Mouse (Mus musculus) limb, embryonic 11.5 days (tissue): ENCODE measurements around the gene Klk1b4. TPM values are rescaled to one million over a fixed set of nuclear protein-coding genes. Genes with fewer than 3 reads are reported as not detected.
"Not testable (repeated sequence)": the region's sequence is repeated elsewhere in the genome, so short reads cannot be mapped to it uniquely, and the experiment has no call there.

Source experiments
- ATAC-seq: fragments of 200-750 bp; cut with Nextera tagmentation; 2 replicates; pipeline ENCODE4 v1.8.0; 2017; ENCODE audit warnings: low read depth; ENCODE audit not compliant: insufficient number of reproducible peaks, low FRiP score, low TSS enrichment
- DNase-seq: peaks from one replicate; pipeline ENCODE4 v3.0.0-alpha.2; 2015; ENCODE audit warnings: low spot score
- H3K27ac ChIP-seq: fragments of 300-500 bp; sonication (generic); replicated peaks from 2 replicates; pipeline ENCODE4 v1.5.1; 2014; ENCODE audit warnings: low read depth, mild to moderate bottlenecking, low read length
- H3K27me3 ChIP-seq: fragments of 300-500 bp; sonication (generic); 2 replicates; pipeline ENCODE4 v1.6.1; 2014; ENCODE audit warnings: mild to moderate bottlenecking, low read length, mixed read lengths; ENCODE audit not compliant: control insufficient read depth, insufficient read depth
- H3K36me3 ChIP-seq: fragments of 300-500 bp; sonication (generic); 2 replicates; pipeline ENCODE4 v1.6.1; 2014; ENCODE audit warnings: mild to moderate bottlenecking, low read length, moderate library complexity, mixed read lengths; ENCODE audit not compliant: control insufficient read depth, insufficient read depth
- H3K4me1 ChIP-seq: fragments of 300-500 bp; sonication (generic); 2 replicates; pipeline ENCODE4 v1.6.1; 2014; ENCODE audit warnings: low read length, mixed read lengths; ENCODE audit not compliant: control insufficient read depth, insufficient read depth
- H3K4me2 ChIP-seq: fragments of 300-500 bp; sonication (generic); 2 replicates; pipeline ENCODE4 v1.6.1; 2014; ENCODE audit warnings: low read depth, mild to moderate bottlenecking, moderate library complexity; ENCODE audit not compliant: severe bottlenecking
- H3K4me3 ChIP-seq: fragments of 300-500 bp; sonication (generic); 2 replicates; pipeline ENCODE4 v1.5.1; 2014; ENCODE audit warnings: low read depth, low read length
- H3K9ac ChIP-seq: fragments of 300-500 bp; sonication (generic); 2 replicates; pipeline ENCODE4 v1.6.1; 2014; ENCODE audit warnings: mild to moderate bottlenecking, low read length
- H3K9me3 ChIP-seq: fragments of 300-500 bp; sonication (generic); 2 replicates; pipeline ENCODE4 v1.6.1; 2016; ENCODE audit warnings: low read length; ENCODE audit not compliant: control insufficient read depth
- WGBS: fragments of 180-500 bp; shearing (Covaris S2); extraction: QIAGEN DNeasy Blood & Tissue Kit; methylation state at CpG from one replicate; pipeline ENCODE4 v1.1.7; 2014; 5-methylcytosine and 5-hydroxymethylcytosine counted together
- polyA plus RNA-seq: library from polyadenylated mRNA; unstranded; fragments of >200 nt; fragmentation: Nextera tagmentation; extraction: Ambion mirVana; gene quantifications from 2 replicates; pipeline ENCODE4 v1.2.1, GENCODE M21; 2014

Klk1b4 gene
- polyA plus RNA-seq, 1 experiment from 2014 or later: not detected

DNA sequence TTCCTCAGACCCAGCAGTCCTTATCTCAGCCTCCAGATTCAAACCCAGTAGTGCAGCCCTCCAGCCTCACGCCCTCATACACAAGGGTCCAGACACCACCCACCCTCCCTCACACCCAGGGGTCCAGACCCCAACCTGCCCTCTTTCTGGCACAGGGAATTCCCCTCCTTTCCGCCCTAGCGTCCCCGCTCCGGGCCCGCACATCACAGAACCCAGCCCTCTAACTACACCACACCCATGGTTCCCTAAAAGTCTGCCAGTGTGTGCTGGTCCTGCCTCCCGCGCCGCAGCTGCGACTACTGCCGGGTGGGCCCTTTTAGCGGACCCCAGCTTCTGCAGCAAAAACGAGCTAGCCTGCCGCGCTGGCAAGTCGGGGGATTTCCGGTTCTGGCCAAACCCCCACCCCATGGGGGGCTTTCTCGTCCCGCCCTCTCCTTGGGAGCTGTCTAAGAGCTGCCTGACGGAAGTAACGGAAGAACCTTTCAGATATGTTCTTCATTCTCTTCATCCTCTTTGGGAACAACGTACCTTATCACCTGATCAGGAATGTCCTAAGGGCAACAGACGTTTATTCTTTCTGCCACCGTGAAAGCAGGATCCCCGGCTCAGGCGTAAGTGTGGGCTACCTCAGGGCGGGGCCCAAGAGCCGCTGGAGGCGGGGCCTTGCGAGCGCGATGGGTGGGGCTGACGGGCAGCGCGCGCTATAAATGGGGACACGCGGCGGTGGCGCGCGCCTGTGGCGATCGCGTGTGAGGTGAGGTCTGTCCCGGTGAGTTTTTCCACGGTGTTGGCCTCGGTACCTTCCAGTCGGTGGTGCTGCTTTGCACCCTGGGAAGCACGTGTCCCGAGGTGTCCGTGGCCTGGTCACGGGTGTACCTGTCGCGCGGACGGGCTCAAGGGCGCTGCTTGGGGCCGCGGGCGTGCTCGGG is 39.1 kb downstream of the Klk1b4 start, which contains the start of the genes 1700028J19Rik and 2410002F23Rik:
Gene 1700028J19Rik, minus strand, starts transcription at position 641 of the 929 bp plus-strand sequence.
Gene 2410002F23Rik, plus strand, starts transcription at position 668 of the 929 bp plus-strand sequence.
- Histone ChIP-seq H3K4me2 (peak within 1 kb of the TSS; percentile 71), H3K36me3 (peaks cover 14% of the 10 kb centered on the region; the same call in 1 of the 2 replicates), H3K4me3 (peak within 1 kb of the TSS; percentile 88), H3K27me3 (no peaks in the 10 kb centered on the region), H3K9ac (peak within 1 kb of the TSS; percentile 96), H3K9me3 (no peaks in the 10 kb centered on the region), H3K4me1 (peaks cover 5% of the 10 kb centered on the region; the same call in 1 of the 2 replicates), H3K27ac (peak within 1 kb of the TSS; percentile 89)
- WGBS: under 1% methylated on average over 62 of the region's 62 CpGs
- DNase-seq (peak; percentile 94), ATAC-seq (peak; percentile 86)

DNA sequence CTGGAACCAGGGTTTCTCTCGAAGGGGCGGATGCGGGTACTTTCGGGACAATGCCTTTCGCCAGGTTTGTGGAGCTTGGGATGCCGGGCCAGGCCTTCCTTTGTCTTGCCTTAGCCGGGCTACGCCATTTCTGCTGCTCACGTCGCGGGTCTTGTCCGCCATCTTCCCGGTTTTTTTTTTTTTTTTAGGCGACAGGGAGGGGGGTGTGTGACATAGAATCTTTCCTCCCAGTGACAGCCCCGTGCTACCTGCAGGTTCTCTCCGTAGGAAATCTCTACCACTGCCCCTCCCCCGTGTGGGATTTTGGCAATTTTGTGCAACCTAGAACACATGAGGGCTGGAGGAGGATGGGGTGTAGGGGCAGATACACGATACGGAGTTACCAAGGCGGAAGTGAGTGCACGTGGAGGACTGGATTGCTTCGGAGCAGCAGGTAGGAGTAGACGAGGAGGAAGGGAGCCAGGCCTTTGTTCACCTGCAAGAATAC is 39.8 kb downstream of the Klk1b4 start:
- Histone ChIP-seq H3K4me2 (peak overlapping the region; percentile 71), H3K9ac (peak overlapping the region; percentile 96), H3K4me1 (peaks cover 5% of the 10 kb centered on the region; the same call in 1 of the 2 replicates), H3K27ac (peak overlapping the region; percentile 56; the same call in 1 of the 2 replicates), H3K9me3 (no peaks in the 10 kb centered on the region), H3K27me3 (no peaks in the 10 kb centered on the region), H3K4me3 (peak overlapping the region; percentile 88), H3K36me3 (peaks cover 14% of the 10 kb centered on the region; the same call in 1 of the 2 replicates)
- 0% methylated on average over 23 of the region's 23 CpGs for WGBS
- ATAC-seq: peak; percentile 18
- no peak for DNase-seq

DNA sequence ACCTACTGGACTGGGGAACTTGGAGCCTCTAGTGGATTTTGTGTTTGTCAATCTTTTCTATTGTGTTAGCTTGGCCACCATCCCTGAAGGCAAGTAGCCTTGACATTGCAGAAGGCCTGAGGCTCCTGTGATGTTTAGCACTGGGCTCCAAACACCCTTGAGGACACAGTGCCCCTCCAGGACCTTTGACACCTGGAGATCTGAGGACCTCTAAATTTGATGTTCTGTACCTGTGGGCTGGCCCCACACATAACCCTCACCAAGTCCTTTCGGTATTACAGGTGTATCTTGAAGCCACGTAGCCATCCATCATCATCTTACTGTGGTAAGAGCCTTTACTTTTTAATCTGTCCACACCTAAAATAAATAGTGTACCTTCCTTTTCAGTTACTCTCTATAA is 40.7 kb downstream of the Klk1b4 start:
- ATAC-seq (no peak), DNase-seq (no peak)
- Histone ChIP-seq H3K27me3 (no peaks in the 10 kb centered on the region), H3K4me3 (peak overlapping the region; percentile 88), H3K36me3 (peaks cover 18% of the 10 kb centered on the region), H3K9ac (no peak overlapping the region), H3K4me1 (peaks cover 5% of the 10 kb centered on the region; the same call in 1 of the 2 replicates), H3K4me2 (peak overlapping the region; percentile 71), H3K9me3 (no peaks in the 10 kb centered on the region), H3K27ac (no peak overlapping the region)
- WGBS: 94% methylated on average over 2 of the region's 2 CpGs

DNA sequence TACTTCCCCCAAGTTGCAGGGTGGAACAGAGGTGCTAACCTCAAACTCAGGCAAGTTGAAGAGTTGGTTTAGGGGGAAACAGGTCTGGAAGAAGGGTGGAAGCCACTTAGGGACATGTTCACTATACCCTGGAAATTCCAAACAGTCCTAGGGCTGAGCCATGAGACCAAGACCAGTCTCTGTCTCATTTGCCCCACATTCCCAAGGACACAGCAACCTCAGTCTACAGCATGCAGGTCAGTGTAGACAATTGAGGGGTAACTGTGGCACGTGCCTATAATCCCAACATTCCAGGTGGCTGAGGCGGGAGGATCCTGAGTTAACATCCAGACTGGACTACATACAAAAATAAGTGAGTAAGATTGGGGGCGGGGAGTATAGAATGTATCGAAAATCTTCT is 42.0 kb downstream of the Klk1b4 start:
- no peak for ATAC-seq
- Histone ChIP-seq H3K9me3 (no peaks in the 10 kb centered on the region), H3K4me3 (no peak overlapping the region), H3K36me3 (peaks cover 18% of the 10 kb centered on the region), H3K27me3 (no peaks in the 10 kb centered on the region), H3K4me2 (no peak overlapping the region), H3K9ac (no peak overlapping the region), H3K4me1 (peaks cover 5% of the 10 kb centered on the region; the same call in 1 of the 2 replicates), H3K27ac (no peak overlapping the region)
- no peak for DNase-seq
- 94% methylated on average over 4 of the region's 4 CpGs for WGBS

DNA sequence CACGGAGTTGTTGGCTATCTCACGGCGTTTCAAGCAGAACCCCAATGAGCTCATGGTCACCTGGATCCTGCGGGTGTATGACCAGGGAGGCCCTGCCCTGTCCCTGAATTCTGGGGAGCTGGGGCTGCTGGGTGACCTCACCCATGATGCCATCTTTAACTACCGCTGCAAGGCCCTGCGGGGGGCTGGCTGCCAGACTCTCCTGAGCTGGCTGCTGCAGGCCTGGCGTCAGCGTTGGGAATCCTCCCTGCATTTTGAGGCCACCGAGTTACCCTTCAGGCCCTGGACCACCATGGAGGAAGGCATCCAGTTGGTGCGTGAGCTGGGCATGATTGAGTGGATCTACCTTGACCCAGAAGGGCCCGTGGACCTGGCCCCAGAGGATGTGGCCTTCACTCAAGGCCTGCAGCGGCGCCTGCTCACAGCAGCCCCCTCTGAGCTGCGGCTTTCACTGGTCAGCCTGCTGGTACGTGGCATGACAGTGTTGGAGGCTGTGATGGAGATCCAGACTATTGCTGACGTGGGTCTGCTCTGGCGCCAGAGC is 43.6 kb downstream of the Klk1b4 start:
- not testable (repeated sequence) for H3K4me3 ChIP-seq, DNase-seq, H3K9ac ChIP-seq, H3K27me3 ChIP-seq, H3K27ac ChIP-seq, ATAC-seq, H3K9me3 ChIP-seq, H3K4me1 ChIP-seq, H3K4me2 ChIP-seq
- 91% methylated on average over 17 of the region's 17 CpGs for WGBS
- H3K36me3 ChIP-seq: peaks cover 18% of the 10 kb centered on the region

DNA sequence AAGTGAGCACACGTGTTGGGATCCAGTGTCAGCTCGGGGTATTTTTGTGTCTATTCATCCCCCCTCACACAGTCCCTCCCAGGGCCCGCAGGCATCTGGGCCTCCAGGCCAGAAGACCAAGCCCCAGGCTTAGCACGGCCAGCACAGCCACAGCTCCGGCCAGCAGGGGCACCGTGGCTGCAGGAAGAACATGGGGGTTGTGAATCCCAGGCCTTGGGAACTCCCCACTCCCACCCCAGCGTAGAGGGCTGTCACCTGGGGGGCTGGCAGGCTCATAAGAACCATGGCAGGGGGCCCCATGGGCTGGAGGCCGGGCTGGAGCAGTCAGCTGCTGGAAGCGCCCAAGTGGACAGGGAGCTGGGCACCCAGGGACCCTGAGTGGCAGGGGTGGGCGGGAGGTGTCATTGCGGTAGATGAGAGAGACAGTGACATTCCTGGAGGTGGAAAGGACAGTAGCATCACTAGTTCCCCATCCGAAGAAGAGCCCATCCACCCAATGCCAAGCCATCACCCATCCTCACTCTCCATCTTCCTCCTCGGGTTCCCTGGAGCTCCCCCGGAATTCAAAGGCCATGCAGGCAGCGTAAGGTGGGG is 45.9 kb downstream of the Klk1b4 start:
- Histone ChIP-seq H3K4me2 (no peak overlapping the region), H3K9me3 (no peaks in the 10 kb centered on the region), H3K9ac (no peak overlapping the region), H3K27me3 (no peaks in the 10 kb centered on the region), H3K4me1 (no peaks in the 10 kb centered on the region), H3K27ac (no peak overlapping the region), H3K4me3 (no peak overlapping the region), H3K36me3 (peaks cover 18% of the 10 kb centered on the region)
- WGBS: 65% methylated on average over 15 of the region's 15 CpGs
- ATAC-seq: no peak
- no peak for DNase-seq

DNA sequence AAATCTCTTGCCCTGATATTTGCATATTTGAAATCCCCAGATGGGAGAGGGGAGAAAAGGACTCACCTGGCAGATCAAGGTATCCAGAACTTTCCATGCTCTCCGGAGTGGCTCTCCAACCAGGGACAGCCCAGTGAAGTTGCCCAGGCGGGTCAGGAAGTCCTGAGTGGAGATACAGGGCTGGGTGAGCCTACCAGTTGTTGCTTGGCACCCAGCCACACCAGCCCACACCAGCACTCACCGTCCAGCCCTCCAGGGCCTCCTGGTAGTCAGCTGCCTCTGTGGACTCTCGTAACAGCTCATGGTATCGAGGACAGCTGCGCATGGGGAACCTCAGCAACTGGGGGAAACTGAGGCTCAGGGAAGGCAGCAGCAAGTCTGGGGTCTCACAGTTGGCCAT is 47.7 kb downstream of the Klk1b4 start:
- H3K9me3 ChIP-seq: no peaks in the 10 kb centered on the region
- H3K9ac ChIP-seq: no peak overlapping the region
- H3K4me2 ChIP-seq: no peak overlapping the region
- H3K27ac ChIP-seq: no peak overlapping the region
- H3K4me3 ChIP-seq: no peak overlapping the region
- H3K36me3 ChIP-seq: peaks cover 12% of the 10 kb centered on the region
- H3K4me1 ChIP-seq: no peaks in the 10 kb centered on the region
- H3K27me3 ChIP-seq: no peaks in the 10 kb centered on the region
- 85% methylated on average over 6 of the region's 6 CpGs for WGBS
- no peak for ATAC-seq
- DNase-seq: no peak

DNA sequence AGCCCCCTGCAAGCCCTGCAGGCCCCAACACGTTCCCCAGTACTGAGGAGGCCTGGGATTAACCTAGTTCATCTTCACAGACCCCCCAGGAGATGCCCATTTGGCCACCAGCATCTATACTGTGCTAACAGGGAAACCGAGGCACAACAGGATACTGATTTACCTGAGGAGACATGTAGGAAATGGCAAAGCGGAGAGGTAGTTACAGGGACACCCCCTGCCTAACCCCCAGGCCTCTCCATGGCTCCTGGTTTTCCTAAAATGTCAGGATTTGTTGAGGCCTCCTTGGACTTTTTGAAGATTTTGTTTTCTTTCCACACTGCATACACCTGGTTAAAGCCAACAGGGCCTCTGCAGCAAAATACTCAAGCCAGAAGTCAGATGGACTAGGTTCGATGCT is 50.0 kb downstream of the Klk1b4 start, which contains the start of gene Acp4:
Gene Acp4, minus strand, starts transcription at position 101 of the 400 bp plus-strand sequence.
- peaks cover 4% of the 10 kb centered on the region for H3K36me3 ChIP-seq
- no peaks in the 10 kb centered on the region for H3K4me1 ChIP-seq
- no peak for ATAC-seq
- H3K27ac ChIP-seq: no peak within 1 kb of the TSS
- no peak within 1 kb of the TSS for H3K4me3 ChIP-seq
- no peak for DNase-seq
- H3K27me3 ChIP-seq: no peaks in the 10 kb centered on the region
- 71% methylated on average over 4 of the region's 4 CpGs for WGBS
- no peak within 1 kb of the TSS for H3K9ac ChIP-seq
- H3K4me2 ChIP-seq: no peak within 1 kb of the TSS
- no peaks in the 10 kb centered on the region for H3K9me3 ChIP-seq
